ENCODE assay signal across 10 mouse cellular contexts in the genomic region with DNA sequence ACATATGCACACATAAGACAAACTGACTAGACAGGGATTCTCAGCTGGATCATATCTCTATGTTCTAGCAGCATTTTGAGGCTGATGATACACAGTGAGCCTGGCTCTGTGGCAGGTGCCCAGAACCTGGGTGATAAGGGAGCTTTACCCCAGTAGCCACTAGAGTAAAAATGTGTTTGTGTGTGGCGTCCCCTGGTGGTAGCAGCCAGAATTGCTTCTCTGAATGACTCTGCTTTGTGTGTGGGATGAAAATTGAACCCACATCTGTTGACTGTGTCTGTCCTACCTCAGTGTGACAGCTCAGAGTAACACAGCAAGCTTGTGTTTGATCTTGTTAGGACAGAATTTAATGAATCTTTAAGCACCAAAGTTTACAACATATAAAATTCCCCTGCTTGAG. TPM values are rescaled to one million over a fixed set of nuclear protein-coding genes. Genes with fewer than 3 reads are reported as not detected.
DNase-seq lines count a peak whose midpoint lies in the region; TF ChIP-seq lines count a peak whose summit lies in the region.
"Not testable (repeated sequence)": the region's sequence is repeated elsewhere in the genome, so short reads cannot be mapped to it uniquely, and the experiment has no call there.
"Had no signal": no experiment of that assay in that cellular context is flagged by ENCODE, and none has a peak within 500 bp of the region (broad histone marks: within the 10 kb centered on the region; RNA-seq: fewer than 3 reads in every experiment).

No protein-coding gene starts in this region.

- not testable (repeated sequence) for H3K4me3 ChIP-seq in small intestine, adult 2 months (ENCODE audit: low read depth, low read length)

- H3K27ac ChIP-seq in small intestine, adult 2 months (ENCODE audit: insufficient read depth, low read depth, low read length), result not testable (repeated sequence)

- peak; percentile 84 for DNase-seq in R1 (ENCODE audit: low read depth, low spot score)
- DNase-seq in cerebellum, adult 9-10 months, result peak; percentile 42
- DNase-seq in frontal cortex, postnatal 14 days (ENCODE audit: low spot score in 2 of 2), result peak; percentile 23 to 57
- peak; percentile 79 for DNase-seq in hindlimb bud, embryonic 11.5 days (ENCODE audit: extremely low spot score, low read depth, low spot score)
- peak; percentile 31 for DNase-seq in left cerebral cortex, adult 11 months (ENCODE audit: low spot score)
- DNase-seq in lung, postnatal 4 days, result peak; percentile 53 to 79
- DNase-seq in urinary bladder, postnatal 4 days (ENCODE audit: low spot score in 2 of 2), result peak; percentile 34 to 68

- peaks cover 28% of the 10 kb centered on the region for H3K27me3 ChIP-seq in small intestine, adult 2 months (ENCODE audit: control insufficient read depth, insufficient read depth, low read length)

- not testable (repeated sequence) for H3K4me1 ChIP-seq in small intestine, adult 2 months (ENCODE audit: control insufficient read depth, insufficient read depth, insufficient read length, low read length)

- peak; percentile 57; the same call in 1 of the 2 replicates for TF ChIP-seq CTCF in small intestine, adult 2 months (IDR thresholded peaks at IDR 0.05; ENCODE audit: extremely low read depth, insufficient read length, insufficient replicate concordance, low read depth, low read length)

- 0% methylated on average over 1 of the region's 1 CpGs for WGBS in small intestine, adult 2 months

- not testable (repeated sequence) for TF ChIP-seq POLR2A in small intestine, adult 2 months (IDR thresholded peaks at IDR 0.05; ENCODE audit: low read depth, low read length)

- H3K36me3 ChIP-seq in small intestine, adult 2 months (ENCODE audit: control insufficient read depth, insufficient read depth, low read length), result not testable (repeated sequence)

RNA-seq across cellular contexts. Expression of a gene that starts 2.2 kb away (rescaled TPM):
- polyA plus RNA-seq in small intestine, adult 2 months (2012; rRNA removed), result 0.04 TPM in 1 of 2 replicates, not detected in the other

RNA-seq across cellular contexts. Expression of a gene that starts 44.5 kb away (rescaled TPM):
- 4.7 and 5.5 TPM in 2 replicates for polyA plus RNA-seq in small intestine, adult 2 months (2012; rRNA removed)

RNA-seq across cellular contexts. Expression of a gene that starts 55.6 kb away (rescaled TPM):
- not detected in 2 replicates for polyA plus RNA-seq in small intestine, adult 2 months (2012; rRNA removed)
- polyA plus RNA-seq: forebrain, embryonic 15.5 days; lung, embryonic 15.5 days had no signal

Comparison
In these comparisons a context has a peak if more than half of its experiments do, and no peak if none do; other contexts are left out.
1. DNase-seq: peak in every context shown above with its lines; median percentile 84 in R1; 79 in hindlimb bud, embryonic 11.5 days; 66 in lung, postnatal 4 days; 51 in urinary bladder, postnatal 4 days; 42 in cerebellum, adult 9-10 months; 40 in frontal cortex, postnatal 14 days; 31 in left cerebral cortex, adult 11 months.